In genomic region chr4:7112159-7112558, GRCm38 (mm10) we compare ENCODE assay signal across 16 mouse cellular contexts.
DNase-seq lines count a peak whose midpoint lies in the region; ATAC-seq lines count a peak whose summit lies in the region.
"Had no signal": no experiment of that assay in that cellular context is flagged by ENCODE, and none has a peak within 500 bp of the region (broad histone marks: within the 10 kb centered on the region; RNA-seq: fewer than 3 reads in every experiment).

No protein-coding gene starts in this region.

- no peak overlapping the region for H3K27ac ChIP-seq in forebrain, embryonic 13.5 days
- no peak overlapping the region for H3K27ac ChIP-seq in forebrain, embryonic 11.5 days (ENCODE audit: low read depth, low read length)
- peak overlapping the region; percentile 36; the same call in 1 of the 2 replicates for H3K27ac ChIP-seq in lung, embryonic 16.5 days (ENCODE audit: low read length)
- H3K27ac ChIP-seq: intestine, embryonic 15.5 days; liver, embryonic 13.5 days; neural tube, embryonic 12.5 days; stomach, embryonic 15.5 days had no signal

- no peak overlapping the region for H3K9ac ChIP-seq in forebrain, embryonic 13.5 days
- H3K9ac ChIP-seq in forebrain, embryonic 11.5 days (ENCODE audit: low read length) = no peak overlapping the region
- H3K9ac ChIP-seq in lung, embryonic 16.5 days (ENCODE audit: low read length) = no peak overlapping the region
- H3K9ac ChIP-seq: intestine, embryonic 15.5 days; liver, embryonic 13.5 days; neural tube, embryonic 12.5 days; stomach, embryonic 15.5 days had no signal

- H3K4me1 ChIP-seq in forebrain, embryonic 13.5 days = no peaks in the 10 kb centered on the region
- no peaks in the 10 kb centered on the region for H3K4me1 ChIP-seq in forebrain, embryonic 11.5 days (replicated peaks; ENCODE audit: control insufficient read depth, insufficient read depth, low read length)
- H3K4me1 ChIP-seq in lung, embryonic 16.5 days (replicated peaks; ENCODE audit: control insufficient read depth, insufficient read depth, low read length) = no peaks in the 10 kb centered on the region
- H3K4me1 ChIP-seq: intestine, embryonic 15.5 days; liver, embryonic 13.5 days; neural tube, embryonic 12.5 days; stomach, embryonic 15.5 days had no signal

- 24% methylated on average over 4 of the region's 4 CpGs for WGBS in forebrain, embryonic 13.5 days
- WGBS in forebrain, embryonic 11.5 days = 42% methylated on average over 4 of the region's 4 CpGs
- 30% methylated on average over 4 of the region's 4 CpGs for WGBS in lung, embryonic 16.5 days

- H3K27me3 ChIP-seq in forebrain, embryonic 13.5 days = no peaks in the 10 kb centered on the region
- H3K27me3 ChIP-seq in forebrain, embryonic 11.5 days (ENCODE audit: control insufficient read depth, insufficient read depth, low read length) = no peaks in the 10 kb centered on the region
- no peaks in the 10 kb centered on the region for H3K27me3 ChIP-seq in lung, embryonic 16.5 days (ENCODE audit: control insufficient read depth, insufficient read depth, low read depth, low read length)
- H3K27me3 ChIP-seq: intestine, embryonic 15.5 days; liver, embryonic 13.5 days; neural tube, embryonic 12.5 days; stomach, embryonic 15.5 days had no signal

- no peak overlapping the region for H3K4me2 ChIP-seq in forebrain, embryonic 13.5 days
- no peak overlapping the region for H3K4me2 ChIP-seq in forebrain, embryonic 11.5 days (ENCODE audit: low read depth, low read length, severe bottlenecking)
- H3K4me2 ChIP-seq in lung, embryonic 16.5 days (ENCODE audit: low read depth, low read length) = no peak overlapping the region
- H3K4me2 ChIP-seq: intestine, embryonic 15.5 days; liver, embryonic 13.5 days; neural tube, embryonic 12.5 days; stomach, embryonic 15.5 days had no signal

- peak; percentile 41; the same call in 1 of the 2 replicates for ATAC-seq in forebrain, embryonic 13.5 days
- ATAC-seq in forebrain, embryonic 11.5 days (replicated peaks; ENCODE audit: low FRiP score) = no peak
- ATAC-seq in lung, embryonic 16.5 days (ENCODE audit: low read depth) = peak; percentile 64
- peak; percentile 76 for ATAC-seq in inflammation-experienced regulatory T-cells, adult 6 months
- ATAC-seq: intestine, embryonic 15.5 days had no signal

- no peak for DNase-seq in forebrain, embryonic 11.5 days (ENCODE audit: low spot score)
- DNase-seq in lung, adult 18-20 months = no peak
- DNase-seq in retina, postnatal 1 day = peak; percentile 78
- DNase-seq in adrenal gland, adult 18-20 months (ENCODE audit: low spot score in 2 of 2) = no peak
- no peak for DNase-seq in frontal cortex, postnatal 14 days (ENCODE audit: low spot score in 2 of 2)
- DNase-seq: cerebellum, adult 18-20 months; heart, postnatal 4 days; liver, embryonic 13.5 days; thymus, postnatal 36 days had no signal

- no peaks in the 10 kb centered on the region for H3K36me3 ChIP-seq in forebrain, embryonic 13.5 days (ENCODE audit: poor library complexity, severe bottlenecking)
- H3K36me3 ChIP-seq in forebrain, embryonic 11.5 days (ENCODE audit: control insufficient read depth, insufficient read depth, low read length) = no peaks in the 10 kb centered on the region
- H3K36me3 ChIP-seq in lung, embryonic 16.5 days (ENCODE audit: control insufficient read depth, insufficient read depth, low read length) = no peaks in the 10 kb centered on the region
- H3K36me3 ChIP-seq: intestine, embryonic 15.5 days; liver, embryonic 13.5 days; neural tube, embryonic 12.5 days; stomach, embryonic 15.5 days had no signal

- no peaks in the 10 kb centered on the region for H3K9me3 ChIP-seq in forebrain, embryonic 13.5 days (replicated peaks)
- H3K9me3 ChIP-seq in forebrain, embryonic 11.5 days (ENCODE audit: control insufficient read depth, low read length) = no peaks in the 10 kb centered on the region
- H3K9me3 ChIP-seq in lung, embryonic 16.5 days (ENCODE audit: control insufficient read depth, low read length) = no peaks in the 10 kb centered on the region
- H3K9me3 ChIP-seq: intestine, embryonic 15.5 days; liver, embryonic 13.5 days; neural tube, embryonic 12.5 days; stomach, embryonic 15.5 days had no signal

- H3K4me3 ChIP-seq in forebrain, embryonic 13.5 days = no peak overlapping the region
- H3K4me3 ChIP-seq in forebrain, embryonic 11.5 days (ENCODE audit: low read depth, low read length) = no peak overlapping the region
- H3K4me3 ChIP-seq in lung, embryonic 16.5 days (ENCODE audit: low read length) = no peak overlapping the region
- H3K4me3 ChIP-seq: erythroblast, embryonic 14.5 days; intestine, embryonic 15.5 days; liver, embryonic 13.5 days; neural tube, embryonic 12.5 days; stomach, embryonic 15.5 days had no signal
